8 mouse cellular contexts compared by ENCODE assay signal in the genomic region with DNA sequence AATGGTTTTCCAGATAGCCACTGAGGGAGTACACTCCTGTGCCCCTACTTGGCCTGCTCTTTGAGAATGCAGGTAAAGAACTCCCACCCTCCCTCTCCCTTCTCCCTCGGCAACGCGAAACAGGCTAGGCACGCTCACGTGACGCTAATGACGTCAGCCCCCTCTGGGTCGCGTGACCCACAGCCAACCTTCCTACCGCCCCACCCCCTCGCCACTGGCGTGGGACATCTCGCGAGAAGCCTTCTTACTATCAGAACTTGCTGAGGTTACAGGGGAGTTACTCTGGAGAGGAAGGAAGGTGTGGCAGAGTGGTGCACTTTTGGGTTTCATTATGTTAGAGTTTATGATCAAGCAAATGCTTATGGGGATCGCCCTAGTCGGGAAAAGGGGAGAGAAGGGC. TPM values are rescaled to one million over a fixed set of nuclear protein-coding genes. Genes with fewer than 3 reads are reported as not detected.
A peak's percentile ranks its signal among the peaks of the same experiment; 100 is the strongest.
DNase-seq lines count a peak whose midpoint lies in the region; ATAC-seq and TF ChIP-seq lines count a peak whose summit lies in the region.

Gene Camk2d, plus strand, starts transcription at position 217 of the 400 bp plus-strand sequence.

- ATAC-seq in forebrain, postnatal 0 days = peak; percentile 93
- ATAC-seq in neural tube, embryonic 14.5 days (ENCODE audit: low read depth) = peak; percentile 91

- H3K9ac ChIP-seq in forebrain, postnatal 0 days = peak within 1 kb of the TSS; percentile 82
- peak within 1 kb of the TSS; percentile 82 for H3K9ac ChIP-seq in neural tube, embryonic 14.5 days (replicated peaks; ENCODE audit: low read depth, low read length)

- WGBS in forebrain, postnatal 0 days = 1% methylated on average over 16 of the region's 16 CpGs
- under 1% methylated on average over 16 of the region's 16 CpGs for WGBS in neural tube, embryonic 14.5 days

- no peak for TF ChIP-seq CTCF in forebrain, postnatal 0 days (IDR thresholded peaks at IDR 0.05; ENCODE audit: low read depth)
- TF ChIP-seq CTCF in testis, adult 2 months (IDR thresholded peaks at IDR 0.05; ENCODE audit: control insufficient read depth, insufficient read depth, insufficient replicate concordance, low read depth, low read length) = 0 out of 2 replicates have a peak, but pooled peaks have one; percentile 4

- peak; percentile 97 for DNase-seq in MN1 (ENCODE audit: low spot score)
- peak; percentile 94 for DNase-seq in cerebellum, adult 8-10 months
- peak; percentile 96 for DNase-seq in forebrain, postnatal 0 days
- DNase-seq in heart, postnatal 36 days = peak; percentile 95 to 97
- DNase-seq in layer of hippocampus, adult 18-20 months (ENCODE audit: low spot score in 2 of 2) = peak; percentile 87 to 93
- peak; percentile 98 to 99 for DNase-seq in lung, adult 18-20 months

- no peaks in the 10 kb centered on the region for H3K9me3 ChIP-seq in forebrain, postnatal 0 days (ENCODE audit: low read length)
- no peaks in the 10 kb centered on the region for H3K9me3 ChIP-seq in neural tube, embryonic 14.5 days (ENCODE audit: control insufficient read depth, low read length)

- no peaks in the 10 kb centered on the region for H3K36me3 ChIP-seq in forebrain, postnatal 0 days (ENCODE audit: insufficient read depth)
- H3K36me3 ChIP-seq in neural tube, embryonic 14.5 days (ENCODE audit: control insufficient read depth, insufficient read depth, low read length) = no peaks in the 10 kb centered on the region
- no peaks in the 10 kb centered on the region for H3K36me3 ChIP-seq in testis, adult 2 months (ENCODE audit: control insufficient read depth, insufficient read depth, low read length)

- H3K27me3 ChIP-seq in forebrain, postnatal 0 days (ENCODE audit: insufficient read depth, low read length) = no peaks in the 10 kb centered on the region
- H3K27me3 ChIP-seq in neural tube, embryonic 14.5 days (ENCODE audit: control insufficient read depth, insufficient read depth, low read length) = no peaks in the 10 kb centered on the region
- H3K27me3 ChIP-seq in testis, adult 2 months (ENCODE audit: control insufficient read depth, insufficient read depth, low read length) = no peaks in the 10 kb centered on the region

- H3K27ac ChIP-seq in forebrain, postnatal 0 days (ENCODE audit: low read depth, low read length) = peak within 1 kb of the TSS; percentile 88
- H3K27ac ChIP-seq in neural tube, embryonic 14.5 days (ENCODE audit: low read depth, low read length) = peak within 1 kb of the TSS; percentile 95
- H3K27ac ChIP-seq in testis, adult 2 months (ENCODE audit: control insufficient read depth, insufficient read depth, low read depth, low read length) = peak within 1 kb of the TSS; percentile 91

- TF ChIP-seq POLR2A in testis, adult 2 months (IDR thresholded peaks at IDR 0.05; ENCODE audit: control insufficient read depth, low read depth, low read length) = peak; percentile 66; the same call in 1 of the 2 replicates

- peak within 1 kb of the TSS; percentile 85 for H3K4me3 ChIP-seq in forebrain, postnatal 0 days (ENCODE audit: low read depth, low read length)
- peak within 1 kb of the TSS; percentile 69 for H3K4me3 ChIP-seq in neural tube, embryonic 14.5 days (ENCODE audit: low read depth, low read length)
- peak within 1 kb of the TSS; percentile 85 for H3K4me3 ChIP-seq in testis, adult 2 months (ENCODE audit: control insufficient read depth, low read depth, low read length)

- H3K4me1 ChIP-seq in forebrain, postnatal 0 days (ENCODE audit: insufficient read depth) = no peaks in the 10 kb centered on the region
- peaks cover 3% of the 10 kb centered on the region; the same call in 1 of the 2 replicates for H3K4me1 ChIP-seq in neural tube, embryonic 14.5 days (ENCODE audit: control insufficient read depth, insufficient read depth, low read length)
- H3K4me1 ChIP-seq in testis, adult 2 months (ENCODE audit: control insufficient read depth, insufficient read depth, low read length) = peaks cover 10% of the 10 kb centered on the region

- H3K4me2 ChIP-seq in forebrain, postnatal 0 days (ENCODE audit: low read depth) = peak within 1 kb of the TSS; percentile 98
- peak within 1 kb of the TSS; percentile 79 for H3K4me2 ChIP-seq in neural tube, embryonic 14.5 days (ENCODE audit: low read depth, low read length)

- intact Hi-C loops in heart, postnatal 36 days (cut with DNase I) = loop anchor here (1.0 to 10.0 kb wide), 3 partner anchors 96 to 551 kb away; no protein-coding TSS in a partner anchor

RNA-seq across cellular contexts. Expression of gene Camk2d, which starts in this region (rescaled TPM):
- 62.3 and 97.7 TPM in 2 replicates for total RNA-seq in forebrain, postnatal 0 days (2014; rRNA removed)
- polyA plus RNA-seq in forebrain, postnatal 0 days (2015; fragmentation: Nextera tagmentation; extraction: Ambion mirVana) = 30.9 and 52.8 TPM in 2 replicates
- total RNA-seq in heart, postnatal 36 days (2021) = 100 to 1,000 TPM; 138 to 147 TPM
- 10 to 100 TPM; 42.6 to 48.9 TPM for total RNA-seq in layer of hippocampus, adult 18-20 months (2021)
- 165 and 215 TPM in 2 replicates for polyA plus RNA-seq in neural tube, embryonic 14.5 days (2014; fragmentation: Nextera tagmentation; extraction: Ambion mirVana)
- 4.5 and 5.8 TPM in 2 replicates for polyA plus RNA-seq in testis, adult 2 months (2012; rRNA removed)

Comparison
In these comparisons a context has a peak if more than half of its experiments do, and no peak if none do; other contexts are left out.
1. Peak in every context shown above with its lines: DNase-seq, ATAC-seq, H3K4me3 ChIP-seq and H3K27ac ChIP-seq.